Mouse (Mus musculus): Measurements from ENCODE around the gene Caly. TPM values are rescaled to one million over a fixed set of nuclear protein-coding genes. Genes with fewer than 3 reads are reported as not detected.

The Caly gene
- polyA plus RNA-seq, 1 experiment from 2014 or later, result 365 TPM

DNA sequence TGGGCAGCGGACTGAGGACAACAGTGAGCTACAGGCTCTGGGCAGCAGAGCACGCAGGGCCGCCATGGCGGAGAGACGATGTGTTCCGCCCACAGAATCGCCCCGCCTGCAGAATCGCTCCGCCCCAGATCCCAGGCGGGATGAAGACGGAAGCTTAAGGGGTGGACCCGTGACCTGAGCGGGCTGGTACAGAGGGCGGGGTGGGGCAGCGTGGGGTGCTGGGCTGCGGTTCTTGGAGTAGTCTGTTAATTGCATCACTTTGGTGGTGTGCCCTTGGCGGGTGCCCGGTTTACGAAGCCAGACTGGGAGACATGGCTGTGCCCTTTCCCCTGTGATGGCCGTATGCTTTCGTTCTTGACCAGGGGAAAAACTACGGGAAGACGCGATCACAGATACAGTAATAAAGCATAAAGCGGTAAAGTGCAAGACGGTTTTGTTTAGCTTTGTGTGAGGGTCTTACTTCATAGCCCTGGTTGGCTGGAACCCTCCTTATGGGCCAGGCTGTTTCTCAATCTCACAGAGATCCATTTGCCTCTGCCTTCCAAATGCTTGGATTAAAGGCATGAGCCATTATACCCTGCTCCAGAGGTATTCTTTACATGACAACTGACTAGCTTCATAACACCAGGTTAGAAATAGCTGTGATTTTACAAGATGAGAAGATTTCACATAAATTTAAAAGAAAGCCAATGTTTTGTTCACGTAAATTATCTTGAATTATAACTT lies 34.1 kb upstream of the Caly start, which contains the start of gene Echs1:
Gene Echs1 (minus strand): TSS at position 148 of the 726 bp plus-strand sequence.
- Histone ChIP-seq H3K27ac (ENCODE audit: low read depth, low read length) (peak within 1 kb of the TSS; percentile 78), H3K9ac (replicated peaks; ENCODE audit: low read depth, low read length) (peak within 1 kb of the TSS; percentile 66)

DNA sequence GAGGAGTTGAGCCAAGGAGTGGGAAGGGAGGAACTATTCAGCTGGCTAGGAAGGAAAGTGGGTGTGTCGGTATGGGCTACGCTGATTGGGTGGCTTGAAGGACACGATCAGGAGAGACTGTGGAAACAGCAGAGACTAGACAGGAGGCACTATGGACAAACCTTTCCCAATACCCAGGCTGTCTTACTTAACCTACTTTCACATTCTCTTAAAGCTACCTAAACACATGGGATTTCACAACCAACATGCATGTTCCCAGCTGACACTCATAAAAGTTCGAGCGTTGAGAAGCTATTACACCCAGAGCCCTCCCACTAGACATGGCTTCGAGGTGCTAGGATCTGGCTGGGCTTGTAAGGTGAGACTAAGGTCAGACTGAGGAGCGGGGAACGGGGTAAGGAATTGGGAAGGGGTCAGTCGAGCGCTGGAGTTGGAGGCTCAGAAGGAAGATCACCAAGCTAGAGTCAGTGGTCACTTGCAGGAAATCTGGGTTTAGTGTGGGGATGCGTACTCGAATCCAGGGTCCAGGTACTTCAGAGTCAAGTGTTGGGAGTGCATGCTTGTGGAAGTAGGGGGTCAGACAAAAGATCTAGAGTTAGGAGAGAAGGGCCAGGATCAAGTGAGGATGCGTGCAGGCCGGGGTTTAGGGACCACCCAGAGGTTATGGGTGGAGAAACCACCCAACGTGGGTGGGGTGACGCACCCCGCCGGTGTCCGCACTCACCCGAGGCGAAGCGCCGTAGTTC lies 33.4 kb upstream of the Caly start, which contains the start of gene Paox:
Gene Paox (plus strand): TSS at position 217 of the 746 bp plus-strand sequence.
- ATAC-seq (ENCODE audit: low read depth), result peak; percentile 73
- Histone ChIP-seq H3K4me2 (ENCODE audit: low read depth, low read length) (peak within 1 kb of the TSS; percentile 98), H3K27ac (ENCODE audit: low read depth, low read length) (peak within 1 kb of the TSS; percentile 78), H3K4me1 (ENCODE audit: control insufficient read depth, insufficient read depth, low read length) (peaks cover 4% of the 10 kb centered on the region; the same call in 1 of the 2 replicates), H3K4me3 (ENCODE audit: low read depth, low read length) (peak within 1 kb of the TSS; percentile 64), H3K36me3 (ENCODE audit: control insufficient read depth, insufficient read depth, low read length) (peaks cover 5% of the 10 kb centered on the region; the same call in 1 of the 2 replicates), H3K9ac (replicated peaks; ENCODE audit: low read depth, low read length) (peak within 1 kb of the TSS; percentile 66), H3K27me3 (ENCODE audit: control insufficient read depth, insufficient read depth, low read length) (no peaks in the 10 kb centered on the region), H3K9me3 (ENCODE audit: control insufficient read depth, low read length) (no peaks in the 10 kb centered on the region)
- 2% methylated on average over 23 of the region's 23 CpGs for WGBS

More for the DNA sequence above, 34.1 kb upstream of the Caly start, which contains the start of gene Echs1:
- H3K27me3 ChIP-seq (ENCODE audit: control insufficient read depth, insufficient read depth, low read length), result no peaks in the 10 kb centered on the region
- peak within 1 kb of the TSS; percentile 64 for H3K4me3 ChIP-seq (ENCODE audit: low read depth, low read length)
- H3K4me1 ChIP-seq (ENCODE audit: control insufficient read depth, insufficient read depth, low read length), result peaks cover 4% of the 10 kb centered on the region; the same call in 1 of the 2 replicates
- H3K4me2 ChIP-seq (ENCODE audit: low read depth, low read length), result peak within 1 kb of the TSS; percentile 98
- WGBS, result 4% methylated on average over 28 of the region's 28 CpGs
- peak; percentile 93 for ATAC-seq (ENCODE audit: low read depth)
- H3K9me3 ChIP-seq (ENCODE audit: control insufficient read depth, low read length), result no peaks in the 10 kb centered on the region
- H3K36me3 ChIP-seq (ENCODE audit: control insufficient read depth, insufficient read depth, low read length), result no peaks in the 10 kb centered on the region

DNA sequence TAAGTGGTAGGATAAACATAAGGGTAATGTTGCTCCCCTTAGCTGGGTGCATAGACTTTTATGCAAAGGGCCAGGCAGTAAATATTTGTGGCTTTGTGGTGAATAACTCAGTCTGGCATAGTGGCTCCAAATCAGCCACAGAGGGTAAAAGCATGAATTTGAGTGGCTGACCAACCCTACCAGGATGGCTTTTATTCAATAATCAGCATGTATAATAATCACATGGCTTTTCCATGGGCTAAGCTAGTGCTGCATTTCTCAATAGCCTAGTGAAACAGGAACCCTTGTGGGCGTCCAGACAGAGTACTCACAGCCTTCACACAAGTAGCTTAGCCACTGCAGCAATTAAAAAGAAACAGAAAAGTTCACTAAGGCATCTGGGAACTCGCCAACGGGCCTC lies 29.6 kb upstream of the Caly start:
- Histone ChIP-seq H3K4me3 (ENCODE audit: low read depth, low read length) (no peak overlapping the region), H3K36me3 (ENCODE audit: control insufficient read depth, insufficient read depth, low read length) (peaks cover 21% of the 10 kb centered on the region), H3K4me1 (ENCODE audit: control insufficient read depth, insufficient read depth, low read length) (no peaks in the 10 kb centered on the region), H3K4me2 (ENCODE audit: low read depth, low read length) (no peak overlapping the region), H3K27ac (ENCODE audit: low read depth, low read length) (no peak overlapping the region), H3K27me3 (ENCODE audit: control insufficient read depth, insufficient read depth, low read length) (no peaks in the 10 kb centered on the region), H3K9me3 (ENCODE audit: control insufficient read depth, low read length) (no peaks in the 10 kb centered on the region), H3K9ac (replicated peaks; ENCODE audit: low read depth, low read length) (no peak overlapping the region)
- WGBS, result 60% methylated on average over 3 of the region's 3 CpGs
- ATAC-seq (ENCODE audit: low read depth), result no peak

DNA sequence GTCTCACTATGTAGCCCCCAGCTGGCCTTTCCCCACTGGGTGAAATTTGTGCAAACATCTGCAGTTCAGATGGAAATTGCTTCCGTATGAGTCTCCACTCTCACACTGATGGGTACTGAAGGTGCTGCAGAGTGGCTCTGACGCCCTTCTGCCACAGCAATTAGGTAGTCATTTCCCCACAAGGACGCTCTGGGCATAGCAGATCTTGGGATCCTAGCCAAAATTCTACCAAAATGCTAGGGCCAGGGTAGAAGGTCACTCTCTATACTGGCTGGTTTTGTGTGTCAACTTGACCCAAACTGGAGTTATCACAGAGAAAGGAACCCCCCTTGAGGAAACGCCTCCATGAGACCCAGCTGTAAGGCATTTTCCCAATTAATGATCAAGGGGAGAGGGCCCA lies 21.7 kb upstream of the Caly start:
- Histone ChIP-seq H3K4me1 (ENCODE audit: control insufficient read depth, insufficient read depth, low read length) (no peaks in the 10 kb centered on the region), H3K36me3 (ENCODE audit: control insufficient read depth, insufficient read depth, low read length) (peaks cover 14% of the 10 kb centered on the region; the same call in 1 of the 2 replicates), H3K27me3 (ENCODE audit: control insufficient read depth, insufficient read depth, low read length) (no peaks in the 10 kb centered on the region), H3K9me3 (ENCODE audit: control insufficient read depth, low read length) (no peaks in the 10 kb centered on the region), H3K4me2 (ENCODE audit: low read depth, low read length) (no peak overlapping the region), H3K9ac (replicated peaks; ENCODE audit: low read depth, low read length) (no peak overlapping the region), H3K4me3 (ENCODE audit: low read depth, low read length) (no peak overlapping the region), H3K27ac (ENCODE audit: low read depth, low read length) (no peak overlapping the region)
- 82% methylated on average over 4 of the region's 4 CpGs for WGBS
- ATAC-seq (ENCODE audit: low read depth), result no peak

DNA sequence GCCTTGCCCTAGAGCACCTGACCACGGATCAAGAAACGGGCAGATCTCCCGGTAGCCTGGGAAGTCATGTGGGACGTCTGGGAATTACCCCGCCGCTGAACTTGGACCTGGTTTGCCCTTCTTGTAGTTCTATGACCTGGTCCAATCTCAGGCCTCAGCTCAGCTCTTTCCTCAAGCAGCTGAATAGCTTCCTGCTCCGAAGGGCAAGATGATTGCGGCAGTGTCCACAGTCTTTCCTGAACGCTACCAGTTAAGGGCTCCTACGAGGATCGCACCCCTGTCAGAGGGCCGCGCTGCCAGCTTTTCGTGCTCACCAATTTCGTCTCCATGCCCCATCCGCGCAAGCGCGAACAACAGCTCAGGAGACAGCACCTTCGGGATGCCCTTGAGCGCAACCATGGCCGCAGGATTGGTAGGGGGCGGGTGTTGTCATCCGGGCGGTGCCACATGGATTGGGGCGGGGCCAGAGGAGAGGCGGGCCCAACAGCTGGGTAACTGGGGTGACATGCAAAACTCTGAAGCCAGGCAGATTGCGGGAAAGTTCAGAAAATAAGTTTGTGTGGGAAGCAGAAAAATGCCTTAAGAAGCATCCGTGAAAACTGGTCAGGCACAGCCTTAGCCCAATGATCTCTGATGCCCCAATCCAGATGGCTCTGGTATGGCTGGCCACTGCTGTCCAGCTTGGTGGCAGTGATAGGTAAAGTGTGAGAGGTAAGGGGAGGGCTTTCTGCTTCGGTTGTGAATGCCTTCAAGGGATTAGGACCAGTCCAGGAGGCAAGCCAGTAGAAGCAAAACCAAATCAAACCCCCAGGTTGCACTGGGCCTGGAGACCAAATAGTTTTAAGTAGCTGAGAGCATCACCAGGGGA lies 19.9 kb upstream of the Caly start, which contains the start of gene Fuom:
Gene Fuom (minus strand): TSS at position 449 of the 868 bp plus-strand sequence.
- Histone ChIP-seq H3K9ac (replicated peaks; ENCODE audit: low read depth, low read length) (peak within 1 kb of the TSS; percentile 57), H3K27me3 (ENCODE audit: control insufficient read depth, insufficient read depth, low read length) (no peaks in the 10 kb centered on the region), H3K36me3 (ENCODE audit: control insufficient read depth, insufficient read depth, low read length) (peaks cover 6% of the 10 kb centered on the region; the same call in 1 of the 2 replicates), H3K4me1 (ENCODE audit: control insufficient read depth, insufficient read depth, low read length) (no peaks in the 10 kb centered on the region), H3K4me3 (ENCODE audit: low read depth, low read length) (peak within 1 kb of the TSS; percentile 38), H3K4me2 (ENCODE audit: low read depth, low read length) (peak within 1 kb of the TSS; percentile 71), H3K9me3 (ENCODE audit: control insufficient read depth, low read length) (no peaks in the 10 kb centered on the region), H3K27ac (ENCODE audit: low read depth, low read length) (peak within 1 kb of the TSS; percentile 48; the same call in 1 of the 2 replicates)
- peak; percentile 93 for ATAC-seq (ENCODE audit: low read depth)
- WGBS, result 1% methylated on average over 30 of the region's 30 CpGs

DNA sequence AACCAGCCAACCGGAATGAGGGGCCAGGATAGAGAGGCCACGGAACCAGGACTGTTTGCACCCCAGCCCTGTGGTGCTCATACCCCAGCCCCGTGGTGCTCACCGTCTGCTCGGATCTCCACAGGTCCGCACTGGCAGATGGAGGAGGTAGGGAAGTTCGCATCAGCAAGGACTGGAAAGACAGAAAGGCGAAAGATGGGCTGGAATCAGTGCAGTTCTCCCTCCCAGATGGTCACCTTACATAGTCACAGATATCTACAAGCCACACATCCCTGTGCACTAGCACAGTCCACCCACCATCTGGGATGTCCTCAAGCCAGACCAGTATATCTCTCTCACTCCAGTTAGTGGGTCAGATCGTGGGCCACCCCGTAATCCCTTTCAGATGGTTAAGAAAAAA lies 19.1 kb upstream of the Caly start:
- no peak for ATAC-seq (ENCODE audit: low read depth)
- no peak overlapping the region for H3K27ac ChIP-seq (ENCODE audit: low read depth, low read length)
- WGBS, result 74% methylated on average over 10 of the region's 10 CpGs

DNA sequence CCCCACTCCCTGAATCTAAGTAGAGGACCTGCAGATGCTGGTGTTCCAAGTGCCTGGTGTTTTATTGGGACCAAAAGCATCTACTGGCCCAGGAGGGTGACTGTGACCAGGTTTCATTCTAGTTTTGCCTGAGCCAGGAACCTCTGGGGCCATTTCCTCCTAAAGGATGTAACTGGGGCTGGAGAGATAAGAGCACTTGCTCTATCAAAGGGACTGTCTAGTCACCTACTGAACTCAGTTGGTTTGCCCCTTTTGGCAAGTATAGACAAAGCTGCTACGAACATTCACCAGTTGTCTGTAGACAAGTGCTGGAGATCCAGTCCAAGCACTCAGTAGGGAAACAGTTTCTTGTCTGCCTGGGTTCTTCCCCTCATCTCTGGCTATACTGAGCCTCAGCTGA lies 16.1 kb upstream of the Caly start:
- no peak overlapping the region for H3K4me3 ChIP-seq (ENCODE audit: low read depth, low read length)
- no peak overlapping the region for H3K9ac ChIP-seq (replicated peaks; ENCODE audit: low read depth, low read length)
- no peaks in the 10 kb centered on the region for H3K4me1 ChIP-seq (ENCODE audit: control insufficient read depth, insufficient read depth, low read length)
- no peaks in the 10 kb centered on the region for H3K27me3 ChIP-seq (ENCODE audit: control insufficient read depth, insufficient read depth, low read length)
- no peaks in the 10 kb centered on the region for H3K9me3 ChIP-seq (ENCODE audit: control insufficient read depth, low read length)
- H3K36me3 ChIP-seq (ENCODE audit: control insufficient read depth, insufficient read depth, low read length), result no peaks in the 10 kb centered on the region
- ATAC-seq (ENCODE audit: low read depth), result no peak
- H3K4me2 ChIP-seq (ENCODE audit: low read depth, low read length), result no peak overlapping the region
- no peak overlapping the region for H3K27ac ChIP-seq (ENCODE audit: low read depth, low read length)
- WGBS, result 100% methylated on average over 1 of the region's 1 CpGs

More for the DNA sequence above, 19.1 kb upstream of the Caly start:
- H3K36me3 ChIP-seq (ENCODE audit: control insufficient read depth, insufficient read depth, low read length), result peaks cover 6% of the 10 kb centered on the region; the same call in 1 of the 2 replicates
- H3K27me3 ChIP-seq (ENCODE audit: control insufficient read depth, insufficient read depth, low read length), result no peaks in the 10 kb centered on the region
- H3K4me2 ChIP-seq (ENCODE audit: low read depth, low read length), result peak overlapping the region; percentile 71
- peak overlapping the region; percentile 38 for H3K4me3 ChIP-seq (ENCODE audit: low read depth, low read length)
- no peaks in the 10 kb centered on the region for H3K4me1 ChIP-seq (ENCODE audit: control insufficient read depth, insufficient read depth, low read length)
- no peaks in the 10 kb centered on the region for H3K9me3 ChIP-seq (ENCODE audit: control insufficient read depth, low read length)
- peak overlapping the region; percentile 57 for H3K9ac ChIP-seq (replicated peaks; ENCODE audit: low read depth, low read length)

DNA sequence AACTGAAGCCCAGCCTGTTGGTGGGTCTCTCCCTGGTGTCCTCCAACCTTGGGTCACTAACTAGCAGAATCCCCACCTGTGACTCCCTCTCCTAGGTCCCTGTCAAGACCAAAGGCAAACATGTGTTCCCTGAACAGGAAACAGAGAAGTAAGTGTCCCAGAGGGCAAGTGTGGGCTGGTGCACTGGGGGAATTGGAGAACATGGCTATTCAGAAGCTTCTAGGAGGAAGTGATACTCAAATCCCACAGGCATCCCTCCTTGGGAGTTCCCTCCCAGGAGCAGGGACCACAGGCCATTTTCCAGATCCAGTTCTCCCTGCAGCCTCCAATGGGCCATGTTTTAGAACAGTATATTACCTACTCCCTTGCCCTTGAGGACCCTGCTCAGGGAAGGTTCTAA lies 13.7 kb upstream of the Caly start:
- Histone ChIP-seq H3K27me3 (ENCODE audit: control insufficient read depth, insufficient read depth, low read length) (no peaks in the 10 kb centered on the region), H3K4me3 (ENCODE audit: low read depth, low read length) (no peak overlapping the region), H3K27ac (ENCODE audit: low read depth, low read length) (no peak overlapping the region), H3K4me2 (ENCODE audit: low read depth, low read length) (no peak overlapping the region), H3K4me1 (ENCODE audit: control insufficient read depth, insufficient read depth, low read length) (no peaks in the 10 kb centered on the region), H3K9ac (replicated peaks; ENCODE audit: low read depth, low read length) (no peak overlapping the region), H3K36me3 (ENCODE audit: control insufficient read depth, insufficient read depth, low read length) (no peaks in the 10 kb centered on the region), H3K9me3 (ENCODE audit: control insufficient read depth, low read length) (no peaks in the 10 kb centered on the region)
- ATAC-seq (ENCODE audit: low read depth), result no peak

All from neural tube, embryonic 14.5 days (tissue).